Mouse (Mus musculus): ENCODE measurements around the gene Elk1. TPM values are rescaled to one million over a fixed set of nuclear protein-coding genes. Genes with fewer than 3 reads are reported as not detected.
A peak's percentile ranks its signal among the peaks of the same experiment; 100 is the strongest.

Gene Elk1
- polyA plus RNA-seq, 1 experiment from 2014 or later, result 10.1 TPM

DNA sequence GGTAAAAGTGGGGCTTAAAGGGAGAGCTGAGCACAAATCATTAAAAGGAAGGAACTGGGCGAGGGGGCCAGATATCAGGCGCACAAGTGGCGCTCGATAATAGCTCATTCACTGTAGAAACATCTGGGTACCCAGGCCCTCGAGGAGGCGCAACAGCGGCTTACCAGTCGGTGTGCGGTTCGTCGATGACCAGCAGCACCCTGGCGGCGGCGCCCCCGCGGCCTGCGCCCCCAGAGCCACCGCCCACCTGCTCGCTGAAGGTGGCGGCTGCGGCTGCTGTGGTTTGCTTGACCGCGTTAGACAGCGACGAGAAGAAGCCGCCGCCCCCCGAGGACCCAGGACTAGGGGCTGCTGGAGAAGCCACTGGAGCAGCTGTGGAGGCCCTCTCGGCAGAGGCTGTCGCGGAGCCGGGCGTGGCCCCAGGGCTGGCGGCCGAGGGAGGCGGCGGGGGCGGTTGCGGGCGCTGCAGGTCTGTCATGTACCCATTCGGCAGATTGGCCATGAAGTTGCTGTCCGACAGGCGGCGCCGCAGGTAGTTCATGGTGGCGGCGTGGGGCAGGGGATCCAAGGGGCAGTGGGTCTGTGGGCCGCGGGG is 30.1 kb downstream of the Elk1 start:
- H3K9me3 ChIP-seq (replicated peaks), result no peaks in the 10 kb centered on the region
- peak overlapping the region; percentile 80 for H3K4me2 ChIP-seq
- peak overlapping the region; percentile 46 for H3K4me3 ChIP-seq
- ATAC-seq (replicated peaks; ENCODE audit: insufficient number of reproducible peaks, insufficient read depth, low FRiP score, low read depth), result peak; percentile 14; the same call in 1 of the 2 replicates
- H3K9ac ChIP-seq, result peak overlapping the region; percentile 25; the same call in 1 of the 2 replicates
- H3K36me3 ChIP-seq, result no peaks in the 10 kb centered on the region
- H3K4me1 ChIP-seq (replicated peaks), result 0 out of 2 replicates have a peak, but pooled peaks cover 6% of the 10 kb centered on the region
- peaks cover 8% of the 10 kb centered on the region; the same call in 1 of the 2 replicates for H3K27me3 ChIP-seq
- 10% methylated on average over 49 of the region's 49 CpGs for WGBS
- H3K27ac ChIP-seq, result no peak overlapping the region

DNA sequence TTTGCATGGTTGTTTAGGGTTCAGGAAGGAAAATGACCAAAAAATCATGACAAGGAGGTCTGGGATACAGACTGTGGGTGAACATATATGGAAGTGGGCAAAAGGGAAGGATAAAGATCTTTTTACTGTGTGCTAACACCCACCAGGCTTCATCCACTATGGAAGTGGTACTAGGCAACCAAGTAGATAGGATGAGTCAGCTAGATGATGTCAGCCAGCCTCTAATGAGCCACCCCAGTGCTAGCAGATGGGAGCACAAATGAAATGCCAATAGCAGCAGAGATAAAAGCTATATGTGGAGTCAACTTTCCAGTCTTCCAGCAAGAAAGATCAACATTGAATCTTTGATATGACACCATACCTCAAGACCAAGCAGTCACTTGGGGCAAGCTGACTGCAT is 35.3 kb downstream of the Elk1 start:
- H3K27ac ChIP-seq, result no peak overlapping the region
- H3K4me1 ChIP-seq (replicated peaks), result no peaks in the 10 kb centered on the region
- no peaks in the 10 kb centered on the region for H3K9me3 ChIP-seq (replicated peaks)
- no peak overlapping the region for H3K4me3 ChIP-seq
- H3K36me3 ChIP-seq, result no peaks in the 10 kb centered on the region
- no peak overlapping the region for H3K4me2 ChIP-seq
- H3K27me3 ChIP-seq, result 0 out of 2 replicates have a peak, but pooled peaks cover 3% of the 10 kb centered on the region
- no peak overlapping the region for H3K9ac ChIP-seq
- no peak for ATAC-seq (replicated peaks; ENCODE audit: insufficient number of reproducible peaks, insufficient read depth, low FRiP score, low read depth)

DNA sequence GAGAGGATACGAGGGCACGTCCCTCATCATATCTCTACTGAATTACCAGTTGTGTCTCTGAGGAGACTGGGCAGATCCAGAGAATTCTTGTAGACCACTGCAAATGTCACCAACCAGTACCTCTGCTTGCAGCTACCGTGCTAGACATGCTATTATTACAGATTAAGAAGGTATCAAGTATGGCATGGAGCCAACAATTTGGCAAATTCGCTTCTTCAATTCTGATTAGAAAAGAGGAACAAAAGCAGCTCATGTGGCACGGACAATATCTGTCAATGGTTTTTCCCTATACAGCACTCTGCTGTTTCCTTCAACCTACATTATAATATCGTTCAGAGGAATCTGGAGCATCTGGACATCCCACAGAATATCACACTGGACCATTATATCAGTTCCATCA is 36.7 kb downstream of the Elk1 start:
- 69% methylated on average over 6 of the region's 6 CpGs for WGBS
- no peaks in the 10 kb centered on the region for H3K36me3 ChIP-seq
- H3K27me3 ChIP-seq, result no peaks in the 10 kb centered on the region
- no peak for ATAC-seq (replicated peaks; ENCODE audit: insufficient number of reproducible peaks, insufficient read depth, low FRiP score, low read depth)
- no peaks in the 10 kb centered on the region for H3K9me3 ChIP-seq (replicated peaks)
- no peak overlapping the region for H3K4me3 ChIP-seq
- H3K4me1 ChIP-seq (replicated peaks), result no peaks in the 10 kb centered on the region
- H3K4me2 ChIP-seq, result no peak overlapping the region
- no peak overlapping the region for H3K9ac ChIP-seq
- H3K27ac ChIP-seq, result no peak overlapping the region

DNA sequence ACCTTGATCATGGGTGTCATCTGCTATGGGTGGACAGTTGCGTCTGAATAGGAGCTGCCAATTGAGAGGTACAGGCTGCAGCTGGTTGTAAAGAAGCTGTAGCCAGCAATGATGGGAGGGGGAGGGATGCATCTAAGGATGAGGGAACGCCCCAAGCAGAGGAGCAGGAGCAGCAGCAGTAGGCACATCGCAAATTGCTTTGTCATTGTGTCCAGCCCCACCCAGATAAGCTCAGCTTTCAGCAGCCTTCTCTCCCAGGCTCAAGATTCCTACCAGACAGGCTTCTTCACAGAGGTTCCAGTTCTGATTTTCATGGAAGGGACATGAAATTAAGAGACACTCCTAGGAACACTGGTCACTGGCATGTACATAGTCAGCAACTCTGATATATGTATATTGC is 40.3 kb downstream of the Elk1 start:
- ATAC-seq (replicated peaks; ENCODE audit: insufficient number of reproducible peaks, insufficient read depth, low FRiP score, low read depth), result no peak
- Histone ChIP-seq H3K36me3 (no peaks in the 10 kb centered on the region), H3K9me3 (replicated peaks) (no peaks in the 10 kb centered on the region), H3K4me2 (no peak overlapping the region), H3K4me1 (replicated peaks) (no peaks in the 10 kb centered on the region), H3K27me3 (no peaks in the 10 kb centered on the region), H3K27ac (no peak overlapping the region), H3K9ac (no peak overlapping the region), H3K4me3 (no peak overlapping the region)
- WGBS, result 30% methylated on average over 3 of the region's 3 CpGs

Other genes with a start within 250 kb of the Elk1 start
- gene Usp11, start 246.7 kb downstream of the Elk1 start, polyA plus RNA-seq (2015; fragmentation: Nextera tagmentation; extraction: Ambion mirVana), result 27.4 and 35.5 TPM in 2 replicates
- gene Araf, start 152.8 kb downstream of the Elk1 start, polyA plus RNA-seq (2015; fragmentation: Nextera tagmentation; extraction: Ambion mirVana), result 90.0 and 103 TPM in 2 replicates
- gene Timp1, start 80.4 kb downstream of the Elk1 start, polyA plus RNA-seq (2015; fragmentation: Nextera tagmentation; extraction: Ambion mirVana), result 25.2 and 25.6 TPM in 2 replicates
- gene Syn1, start 29.6 kb downstream of the Elk1 start, polyA plus RNA-seq (2015; fragmentation: Nextera tagmentation; extraction: Ambion mirVana), result 0.25 and 0.77 TPM in 2 replicates
- gene Cfp, start 19.1 kb downstream of the Elk1 start, polyA plus RNA-seq (2015; fragmentation: Nextera tagmentation; extraction: Ambion mirVana), result 3.1 and 5.6 TPM in 2 replicates
- 44.8 and 47.7 TPM in 2 replicates for gene Uxt, start 11.4 kb upstream of the Elk1 start, polyA plus RNA-seq (2015; fragmentation: Nextera tagmentation; extraction: Ambion mirVana)
- gene Zfp182, start 111.7 kb upstream of the Elk1 start, polyA plus RNA-seq (2015; fragmentation: Nextera tagmentation; extraction: Ambion mirVana), result 4.4 and 4.5 TPM in 2 replicates
- not detected in 2 replicates for gene Spaca5, start 117.8 kb upstream of the Elk1 start, polyA plus RNA-seq (2015; fragmentation: Nextera tagmentation; extraction: Ambion mirVana)
- gene Zfp300, start 138.9 kb upstream of the Elk1 start, polyA plus RNA-seq (2015; fragmentation: Nextera tagmentation; extraction: Ambion mirVana), result 0.58 and 0.77 TPM in 2 replicates
- not detected in 2 replicates for gene Ssxa1, start 165.2 kb upstream of the Elk1 start, polyA plus RNA-seq (2015; fragmentation: Nextera tagmentation; extraction: Ambion mirVana)
- gene Gm21876, start 225.0 kb upstream of the Elk1 start, polyA plus RNA-seq (2015; fragmentation: Nextera tagmentation; extraction: Ambion mirVana), result not detected in 2 replicates